Mouse (Mus musculus): ENCODE results near the gene Tmed8. TPM values are rescaled to one million over a fixed set of nuclear protein-coding genes. Genes with fewer than 3 reads are reported as not detected.
"Not testable (repeated sequence)": the region's sequence is repeated elsewhere in the genome, so short reads cannot be mapped to it uniquely, and the experiment has no call there.

Gene Tmed8
- polyA plus RNA-seq, 1 experiment from 2014 or later: 3.3 TPM

- Histone ChIP-seq H3K4me3 (ENCODE audit: low read depth, low read length) (no peak overlapping the region), H3K9me3 (ENCODE audit: control insufficient read depth, low read length) (no peaks in the 10 kb centered on the region), H3K27me3 (ENCODE audit: control insufficient read depth, insufficient read depth, low read length) (no peaks in the 10 kb centered on the region), H3K4me1 (replicated peaks; ENCODE audit: control insufficient read depth, insufficient read depth, low read length) (no peaks in the 10 kb centered on the region), H3K27ac (ENCODE audit: low read depth, low read length) (no peak overlapping the region), H3K36me3 (ENCODE audit: control insufficient read depth, insufficient read depth, low read length) (no peaks in the 10 kb centered on the region), H3K9ac (ENCODE audit: low read depth, low read length) (no peak overlapping the region), H3K4me2 (replicated peaks; ENCODE audit: low read depth, low read length) (no peak overlapping the region)
- WGBS: 77% methylated on average over 2 of the region's 2 CpGs
- DNase-seq (ENCODE audit: low spot score): no peak
- no peak for ATAC-seq (ENCODE audit: low FRiP score)
These were observed 15.8 kb upstream of the Tmed8 start for GRCm38 (mm10) chr12:87216053-87216452.

- no peak overlapping the region for H3K4me3 ChIP-seq (ENCODE audit: low read depth, low read length)
- no peak overlapping the region for H3K4me2 ChIP-seq (replicated peaks; ENCODE audit: low read depth, low read length)
- no peak overlapping the region for H3K27ac ChIP-seq (ENCODE audit: low read depth, low read length)
- no peak overlapping the region for H3K9ac ChIP-seq (ENCODE audit: low read depth, low read length)
- H3K9me3 ChIP-seq (ENCODE audit: control insufficient read depth, low read length): no peaks in the 10 kb centered on the region
- 44% methylated on average over 2 of the region's 2 CpGs for WGBS
- no peak for ATAC-seq (ENCODE audit: low FRiP score)
- H3K36me3 ChIP-seq (ENCODE audit: control insufficient read depth, insufficient read depth, low read length): no peaks in the 10 kb centered on the region
- no peaks in the 10 kb centered on the region for H3K4me1 ChIP-seq (replicated peaks; ENCODE audit: control insufficient read depth, insufficient read depth, low read length)
- H3K27me3 ChIP-seq (ENCODE audit: control insufficient read depth, insufficient read depth, low read length): no peaks in the 10 kb centered on the region
- no peak for DNase-seq (ENCODE audit: low spot score)
These were observed 12.8 kb upstream of the Tmed8 start for GRCm38 (mm10) chr12:87212844-87213606.

GRCm38 (mm10) chr12:87205789-87206188 is 5.5 kb upstream of the Tmed8 start:
- not testable (repeated sequence) for H3K4me3 ChIP-seq (ENCODE audit: low read depth, low read length); H3K9ac ChIP-seq (ENCODE audit: low read depth, low read length)
- WGBS: 88% methylated on average over 5 of the region's 5 CpGs

DNA sequence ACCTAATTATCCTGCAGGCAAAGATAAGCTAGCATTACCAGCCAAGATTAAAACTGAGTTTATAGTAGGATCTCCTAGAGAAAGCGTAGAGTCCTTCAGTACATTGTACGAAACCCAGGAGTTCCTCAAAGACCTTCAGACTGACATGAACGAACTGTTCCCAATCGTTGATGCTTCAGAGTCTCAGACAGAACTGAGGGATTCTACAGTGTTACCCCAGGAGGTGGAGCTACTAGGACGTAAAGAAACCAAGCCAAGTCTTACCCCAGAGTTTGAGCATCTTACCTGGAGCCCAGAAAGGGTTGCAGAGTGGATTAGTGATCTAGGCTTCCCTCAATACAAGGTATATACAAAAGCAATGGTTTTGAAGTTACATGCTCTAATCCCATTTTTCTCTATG is 1.4 kb upstream of the Tmed8 start:
- no peak overlapping the region for H3K4me3 ChIP-seq (ENCODE audit: low read depth, low read length)
- no peak for DNase-seq (ENCODE audit: low spot score)
- no peak overlapping the region for H3K27ac ChIP-seq (ENCODE audit: low read depth, low read length)
- no peaks in the 10 kb centered on the region for H3K27me3 ChIP-seq (ENCODE audit: control insufficient read depth, insufficient read depth, low read length)
- no peak for ATAC-seq (ENCODE audit: low FRiP score)
- WGBS: 72% methylated on average over 5 of the region's 5 CpGs
- H3K9me3 ChIP-seq (ENCODE audit: control insufficient read depth, low read length): no peaks in the 10 kb centered on the region
- no peak overlapping the region for H3K4me2 ChIP-seq (replicated peaks; ENCODE audit: low read depth, low read length)
- H3K9ac ChIP-seq (ENCODE audit: low read depth, low read length): no peak overlapping the region
- H3K36me3 ChIP-seq (ENCODE audit: control insufficient read depth, insufficient read depth, low read length): no peaks in the 10 kb centered on the region
- peaks cover 6% of the 10 kb centered on the region for H3K4me1 ChIP-seq (replicated peaks; ENCODE audit: control insufficient read depth, insufficient read depth, low read length)

More at GRCm38 (mm10) chr12:87205789-87206188, 5.5 kb upstream of the Tmed8 start:
- not testable (repeated sequence) for H3K4me1 ChIP-seq (replicated peaks; ENCODE audit: control insufficient read depth, insufficient read depth, low read length); H3K36me3 ChIP-seq (ENCODE audit: control insufficient read depth, insufficient read depth, low read length); ATAC-seq (ENCODE audit: low FRiP score); DNase-seq (ENCODE audit: low spot score); H3K27ac ChIP-seq (ENCODE audit: low read depth, low read length); H3K27me3 ChIP-seq (ENCODE audit: control insufficient read depth, insufficient read depth, low read length); H3K9me3 ChIP-seq (ENCODE audit: control insufficient read depth, low read length); H3K4me2 ChIP-seq (replicated peaks; ENCODE audit: low read depth, low read length)

GRCm38 (mm10) chr12:87199206-87199972 is 865 bp downstream of the Tmed8 start, which contains the start of gene Samd15:
Gene Samd15, plus strand, starts transcription at chr12:87199723.
- DNase-seq (ENCODE audit: low spot score): no peak

DNA sequence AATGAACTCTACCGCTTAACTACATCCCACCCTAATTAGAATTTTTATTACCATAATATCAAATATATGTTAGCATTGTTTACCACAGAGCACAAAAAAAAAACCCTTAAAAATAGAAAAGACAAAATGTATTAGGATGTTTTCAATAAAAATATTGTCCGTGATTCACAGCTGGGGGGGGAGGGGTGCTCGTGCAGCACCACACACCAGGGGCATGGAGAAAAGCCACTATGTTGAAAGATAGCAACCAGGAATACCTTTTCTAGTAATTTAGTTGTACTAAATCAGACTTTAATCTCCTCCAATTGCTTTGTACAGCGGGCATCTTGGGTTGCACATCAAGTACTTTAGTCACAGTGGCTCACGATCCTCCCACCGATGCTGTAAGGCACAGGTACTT is 1.5 kb downstream of the Tmed8 start:
- H3K4me3 ChIP-seq (ENCODE audit: low read depth, low read length): peak overlapping the region; percentile 69
- no peaks in the 10 kb centered on the region for H3K36me3 ChIP-seq (ENCODE audit: control insufficient read depth, insufficient read depth, low read length)
- DNase-seq (ENCODE audit: low spot score): no peak
- H3K9me3 ChIP-seq (ENCODE audit: control insufficient read depth, low read length): no peaks in the 10 kb centered on the region
- H3K27ac ChIP-seq (ENCODE audit: low read depth, low read length): no peak overlapping the region
- peaks cover 6% of the 10 kb centered on the region for H3K4me1 ChIP-seq (replicated peaks; ENCODE audit: control insufficient read depth, insufficient read depth, low read length)
- WGBS: 63% methylated on average over 6 of the region's 6 CpGs
- peak overlapping the region; percentile 88; the same call in 1 of the 2 replicates for H3K9ac ChIP-seq (ENCODE audit: low read depth, low read length)
- ATAC-seq (ENCODE audit: low FRiP score): no peak
- peak overlapping the region; percentile 90 for H3K4me2 ChIP-seq (replicated peaks; ENCODE audit: low read depth, low read length)
- H3K27me3 ChIP-seq (ENCODE audit: control insufficient read depth, insufficient read depth, low read length): no peaks in the 10 kb centered on the region

More at GRCm38 (mm10) chr12:87199206-87199972, 865 bp downstream of the Tmed8 start, which contains the start of gene Samd15:
- Histone ChIP-seq H3K27ac (ENCODE audit: low read depth, low read length) (peak within 1 kb of the TSS; percentile 86), H3K9me3 (ENCODE audit: control insufficient read depth, low read length) (no peaks in the 10 kb centered on the region), H3K27me3 (ENCODE audit: control insufficient read depth, insufficient read depth, low read length) (no peaks in the 10 kb centered on the region), H3K36me3 (ENCODE audit: control insufficient read depth, insufficient read depth, low read length) (no peaks in the 10 kb centered on the region), H3K4me2 (replicated peaks; ENCODE audit: low read depth, low read length) (peak within 1 kb of the TSS; percentile 90), H3K4me1 (replicated peaks; ENCODE audit: control insufficient read depth, insufficient read depth, low read length) (peaks cover 6% of the 10 kb centered on the region), H3K9ac (ENCODE audit: low read depth, low read length) (peak within 1 kb of the TSS; percentile 88), H3K4me3 (ENCODE audit: low read depth, low read length) (peak within 1 kb of the TSS; percentile 69)
- under 1% methylated on average over 34 of the region's 38 CpGs for WGBS
- peak; percentile 62; the same call in 1 of the 2 replicates for ATAC-seq (ENCODE audit: low FRiP score)

GRCm38 (mm10) chr12:87196310-87196709 is 3.9 kb downstream of the Tmed8 start:
- no peaks in the 10 kb centered on the region for H3K27me3 ChIP-seq (ENCODE audit: control insufficient read depth, insufficient read depth, low read length)
- no peak overlapping the region for H3K27ac ChIP-seq (ENCODE audit: low read depth, low read length)
- no peak overlapping the region for H3K4me2 ChIP-seq (replicated peaks; ENCODE audit: low read depth, low read length)
- no peaks in the 10 kb centered on the region for H3K36me3 ChIP-seq (ENCODE audit: control insufficient read depth, insufficient read depth, low read length)
- H3K9ac ChIP-seq (ENCODE audit: low read depth, low read length): no peak overlapping the region
- no peaks in the 10 kb centered on the region for H3K9me3 ChIP-seq (ENCODE audit: control insufficient read depth, low read length)
- H3K4me1 ChIP-seq (replicated peaks; ENCODE audit: control insufficient read depth, insufficient read depth, low read length): peaks cover 6% of the 10 kb centered on the region
- ATAC-seq (ENCODE audit: low FRiP score) (no peak), DNase-seq (ENCODE audit: low spot score) (no peak)
- no peak overlapping the region for H3K4me3 ChIP-seq (ENCODE audit: low read depth, low read length)

GRCm38 (mm10) chr12:87195069-87195468 is 5.2 kb downstream of the Tmed8 start:
- no peaks in the 10 kb centered on the region for H3K9me3 ChIP-seq (ENCODE audit: control insufficient read depth, low read length)
- WGBS: 92% methylated on average over 1 of the region's 1 CpGs
- H3K4me2 ChIP-seq (replicated peaks; ENCODE audit: low read depth, low read length): no peak overlapping the region
- H3K4me1 ChIP-seq (replicated peaks; ENCODE audit: control insufficient read depth, insufficient read depth, low read length): peaks cover 6% of the 10 kb centered on the region
- ATAC-seq (ENCODE audit: low FRiP score) (no peak), DNase-seq (ENCODE audit: low spot score) (no peak)
- no peak overlapping the region for H3K4me3 ChIP-seq (ENCODE audit: low read depth, low read length)
- H3K27ac ChIP-seq (ENCODE audit: low read depth, low read length): no peak overlapping the region
- no peaks in the 10 kb centered on the region for H3K27me3 ChIP-seq (ENCODE audit: control insufficient read depth, insufficient read depth, low read length)
- H3K9ac ChIP-seq (ENCODE audit: low read depth, low read length): no peak overlapping the region
- no peaks in the 10 kb centered on the region for H3K36me3 ChIP-seq (ENCODE audit: control insufficient read depth, insufficient read depth, low read length)
